Mouse (Mus musculus) embryonic fibroblast, embryonic 13.5 days (primary cell): ENCODE data around the gene Vmn1r207-ps. TPM values are rescaled to one million over a fixed set of nuclear protein-coding genes. Genes with fewer than 3 reads are reported as not detected.
"Not testable (repeated sequence)": the region's sequence is repeated elsewhere in the genome, so short reads cannot be mapped to it uniquely, and the experiment has no call there.

Experiments used
- H3K27ac ChIP-seq: 2 replicates; pipeline ENCODE4 v1.5.1; 2012; ENCODE audit warnings: low read length, control low read depth, inconsistent platforms; ENCODE audit not compliant: insufficient read depth
- H3K4me1 ChIP-seq: 2 replicates; pipeline ENCODE4 v1.6.1; 2011; ENCODE audit warnings: low read length; ENCODE audit not compliant: control insufficient read depth, insufficient read depth
- H3K4me3 ChIP-seq: 2 replicates; pipeline ENCODE4 v1.5.1; 2011; ENCODE audit warnings: mild to moderate bottlenecking, control low read depth, low read length; ENCODE audit not compliant: insufficient read depth
- CTCF ChIP-seq: IDR thresholded peaks from 2 replicates; pipeline ENCODE4 v1.5.1; 2011; ENCODE audit warnings: mild to moderate bottlenecking, control low read depth, low read length, moderate library complexity, borderline replicate concordance; ENCODE audit not compliant: insufficient read depth
- POLR2A ChIP-seq: IDR thresholded peaks from 2 replicates; pipeline ENCODE4 v1.6.1; 2011; ENCODE audit warnings: low read depth, mild to moderate bottlenecking, control low read depth, low read length, moderate library complexity
- polyA plus RNA-seq: library from polyadenylated mRNA; stranded (reverse); fragments of >200 nt; gene quantifications from 2 replicates; pipeline ENCODE4 v1.2.4, GENCODE M21; 2011; ENCODE audit warnings: low read depth; ENCODE audit not compliant: missing spikeins, insufficient read length

Gene Vmn1r207-ps
- not detected in 2 replicates for polyA plus RNA-seq

DNA sequence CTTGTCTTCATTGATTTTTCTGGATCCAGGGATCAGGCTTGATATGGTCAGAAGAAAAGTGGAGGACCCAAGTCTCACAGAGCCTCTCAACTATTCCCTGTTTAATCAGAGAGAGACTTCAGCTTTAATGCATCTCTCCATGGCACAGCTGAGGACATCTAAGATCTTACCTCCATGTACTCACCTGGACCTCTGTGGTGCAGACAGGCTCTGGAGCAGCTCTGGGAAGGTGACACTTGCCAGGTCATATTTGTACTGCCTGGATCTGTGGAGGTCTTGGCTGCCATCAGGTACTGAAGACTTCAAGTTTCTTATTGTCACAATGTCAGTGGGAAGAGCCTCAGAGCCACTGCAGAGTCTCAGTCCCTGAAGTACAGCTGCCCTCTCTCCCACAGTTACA, at the start of gene Vmn1r207-ps:
Gene Vmn1r207-ps (minus strand): TSS at position 101 of the 400 bp plus-strand sequence.
- H3K4me1 ChIP-seq, H3K27ac ChIP-seq, H3K4me3 ChIP-seq: not testable (repeated sequence)

GRCm38 (mm10) chr13:22777300-22777699, 47.9 kb upstream of the Vmn1r207-ps start, which contains the start of gene Vmn1r208:
TSS of gene Vmn1r208 (minus strand) at chr13:22777400.
- H3K4me1 ChIP-seq, H3K27ac ChIP-seq, H3K4me3 ChIP-seq: not testable (repeated sequence)

DNA sequence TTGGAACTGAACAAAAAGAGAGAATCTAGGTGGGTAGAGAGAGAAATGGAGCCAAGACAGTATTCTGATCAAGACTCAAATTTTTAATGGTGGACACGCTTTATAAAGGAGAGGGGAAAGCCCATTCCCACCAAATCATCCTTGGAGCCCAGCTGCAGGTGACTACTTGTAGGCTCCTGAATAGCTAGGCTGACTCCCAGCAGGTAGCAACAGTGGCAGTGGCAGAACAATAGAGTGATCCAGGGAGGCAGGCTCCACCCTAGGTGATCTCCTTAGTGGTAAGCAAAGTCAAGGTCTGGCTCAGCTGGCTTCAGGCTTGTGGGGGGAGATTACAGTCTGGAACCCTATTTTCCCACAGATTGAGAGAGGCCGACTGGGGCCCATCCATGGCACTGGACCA, 42.2 kb upstream of the Vmn1r207-ps start:
- not testable (repeated sequence) for H3K4me1 ChIP-seq, H3K4me3 ChIP-seq, H3K27ac ChIP-seq

DNA sequence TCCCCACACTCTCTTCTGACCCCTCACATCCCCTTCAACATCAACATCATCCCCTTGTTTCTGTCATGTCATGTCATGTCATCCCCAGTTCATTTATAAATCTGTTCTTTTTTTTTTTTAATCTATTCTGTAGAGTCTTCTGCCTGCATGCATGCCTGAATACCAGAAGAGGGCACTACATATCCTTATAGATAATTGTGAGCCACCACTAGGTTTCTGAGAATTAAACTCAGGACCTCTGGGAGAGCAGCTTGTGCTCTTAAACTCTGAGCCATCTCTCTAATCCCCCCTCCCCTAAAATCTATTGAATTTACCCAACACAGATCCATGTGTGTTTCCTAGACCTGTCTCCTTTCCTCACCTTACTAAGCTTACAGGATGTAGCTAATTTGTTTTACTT, 18.1 kb upstream of the Vmn1r207-ps start:
- TF ChIP-seq CTCF = no peak
- no peak for TF ChIP-seq POLR2A
- Histone ChIP-seq H3K4me3 (no peak overlapping the region), H3K4me1 (no peaks in the 10 kb centered on the region), H3K27ac (no peak overlapping the region)

GRCm38 (mm10) chr13:22706947-22707346, 22.5 kb downstream of the Vmn1r207-ps start:
- not testable (repeated sequence) for H3K27ac ChIP-seq, H3K4me1 ChIP-seq, H3K4me3 ChIP-seq

GRCm38 (mm10) chr13:22702951-22703350, 26.5 kb downstream of the Vmn1r207-ps start:
- H3K4me1 ChIP-seq, H3K27ac ChIP-seq: not testable (repeated sequence)

More at GRCm38 (mm10) chr13:22702951-22703350, 26.5 kb downstream of the Vmn1r207-ps start:
- H3K4me3 ChIP-seq = not testable (repeated sequence)

Other genes with a start within 250 kb of the Vmn1r207-ps start
- gene Vmn1r202, start 224.2 kb downstream of the Vmn1r207-ps start, polyA plus RNA-seq = not detected in 2 replicates
- gene Vmn1r203, start 211.5 kb downstream of the Vmn1r207-ps start, polyA plus RNA-seq = not detected in 2 replicates
- gene Vmn1r204, start 176.4 kb downstream of the Vmn1r207-ps start, polyA plus RNA-seq = not detected in 2 replicates
- gene Vmn1r205, start 136.6 kb downstream of the Vmn1r207-ps start, polyA plus RNA-seq = not detected in 2 replicates
- not detected in 2 replicates for gene Vmn1r206, start 105.4 kb downstream of the Vmn1r207-ps start, polyA plus RNA-seq
- gene Vmn1r208, start 47.8 kb upstream of the Vmn1r207-ps start, polyA plus RNA-seq = not detected in 2 replicates
- gene Vmn1r209, start 80.1 kb upstream of the Vmn1r207-ps start, polyA plus RNA-seq = not detected in 2 replicates
- not detected in 2 replicates for gene Vmn1r210, start 101.7 kb upstream of the Vmn1r207-ps start, polyA plus RNA-seq
- gene Vmn1r211, start 127.9 kb upstream of the Vmn1r207-ps start, polyA plus RNA-seq = not detected in 2 replicates
- gene Vmn1r212, start 154.6 kb upstream of the Vmn1r207-ps start, polyA plus RNA-seq = not detected in 2 replicates